Mouse (Mus musculus) stomach, embryonic 14.5 days (tissue): ENCODE data around the gene Bmf. TPM values are rescaled to one million over a fixed set of nuclear protein-coding genes. Genes with fewer than 3 reads are reported as not detected.

Experiments
- ATAC-seq: fragments of 200-750 bp; cut with Nextera tagmentation; 2 replicates; pipeline ENCODE4 v1.8.0; 2017; ENCODE audit warnings: low read depth, moderate TSS enrichment; ENCODE audit not compliant: insufficient number of reproducible peaks, insufficient read depth, low FRiP score
- H3K27ac ChIP-seq: fragments of 300-500 bp; sonication (generic); 2 replicates; pipeline ENCODE4 v1.5.1; 2014; ENCODE audit warnings: mild to moderate bottlenecking, low read length, moderate library complexity, mixed read lengths
- H3K27me3 ChIP-seq: fragments of 300-500 bp; sonication (generic); 2 replicates; pipeline ENCODE4 v1.6.1; 2014; ENCODE audit warnings: low read length, control low read depth, mixed read lengths; ENCODE audit not compliant: control insufficient read depth, insufficient read depth
- H3K36me3 ChIP-seq: fragments of 300-500 bp; sonication (generic); 2 replicates; pipeline ENCODE4 v1.6.1; 2014; ENCODE audit warnings: mild to moderate bottlenecking, control low read depth, low read length, moderate library complexity, mixed read lengths; ENCODE audit not compliant: control insufficient read depth, insufficient read depth
- H3K4me1 ChIP-seq: fragments of 300-500 bp; sonication (generic); 2 replicates; pipeline ENCODE4 v1.6.1; 2014; ENCODE audit warnings: low read length, control low read depth, mixed read lengths; ENCODE audit not compliant: control insufficient read depth, insufficient read depth
- H3K4me2 ChIP-seq: fragments of 300-500 bp; sonication (generic); replicated peaks from 2 replicates; pipeline ENCODE4 v1.6.1; 2014; ENCODE audit warnings: low read depth, low read length, control low read depth
- H3K4me3 ChIP-seq: fragments of 300-500 bp; sonication (generic); 2 replicates; pipeline ENCODE4 v1.5.1; 2014; ENCODE audit warnings: low read depth, low read length, control low read depth
- H3K9ac ChIP-seq: fragments of 300-500 bp; sonication (generic); replicated peaks from 2 replicates; pipeline ENCODE4 v1.6.1; 2014; ENCODE audit warnings: low read depth, mild to moderate bottlenecking, control low read depth, low read length, moderate library complexity, mixed read lengths
- H3K9me3 ChIP-seq: fragments of 300-500 bp; sonication (generic); 2 replicates; pipeline ENCODE4 v1.6.1; 2016; ENCODE audit warnings: low read depth, low read length, control low read depth; ENCODE audit not compliant: control insufficient read depth
- WGBS: fragments of 180-500 bp; shearing (Covaris S2); extraction: QIAGEN DNeasy Blood & Tissue Kit; methylation state at CpG from one replicate; pipeline ENCODE4 v1.1.7; 2014; 5-methylcytosine and 5-hydroxymethylcytosine counted together
- polyA plus RNA-seq: library from polyadenylated mRNA; unstranded; fragments of >200 nt; fragmentation: Nextera tagmentation; extraction: Ambion mirVana; gene quantifications from 2 replicates; pipeline ENCODE4 v1.2.1, GENCODE M21; 2014

The Bmf gene
- polyA plus RNA-seq, 1 experiment from 2014 or later: 7.7 TPM

DNA sequence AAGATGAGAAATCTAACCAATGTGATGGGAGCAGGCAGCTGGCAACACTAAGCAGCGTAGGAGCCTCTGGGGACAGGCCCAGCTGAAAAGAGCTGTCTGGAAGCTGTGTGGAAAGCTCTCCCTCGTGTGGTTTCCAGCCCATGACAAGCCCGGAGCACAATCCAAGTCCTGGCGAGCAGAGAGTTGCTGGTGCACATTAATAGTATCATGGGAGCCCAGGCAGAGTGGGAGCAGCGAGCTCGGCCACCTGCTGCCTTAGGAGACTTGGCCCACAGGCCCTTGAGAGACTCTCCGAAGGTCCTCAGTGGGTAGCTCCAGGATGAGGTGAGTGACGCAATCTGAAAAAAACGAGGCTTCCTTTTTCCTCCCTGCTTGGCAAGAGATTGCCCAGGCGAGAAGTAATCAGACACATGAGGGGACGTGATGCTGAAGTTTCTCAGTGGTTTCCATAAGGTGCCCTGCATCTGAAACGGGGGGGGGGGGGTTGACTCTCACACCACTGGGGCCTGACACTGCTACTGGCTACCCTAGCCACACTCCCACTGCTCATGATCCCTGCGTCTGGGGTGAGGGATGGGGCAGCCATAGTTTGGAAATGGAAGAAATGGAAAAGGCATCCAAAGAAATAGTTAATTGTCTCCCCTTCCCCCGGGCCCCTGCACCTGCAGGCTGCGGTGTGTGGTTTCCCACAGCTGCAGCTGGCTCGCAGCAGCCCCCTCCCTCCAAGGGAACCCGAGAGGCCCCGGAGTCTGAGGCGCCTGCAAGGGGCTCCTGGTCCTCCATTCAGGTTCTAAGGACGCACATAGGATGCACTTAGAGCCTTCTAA is 50.1 kb downstream of the Bmf start:
- Histone ChIP-seq H3K4me3 (no peak overlapping the region), H3K27ac (0 out of 2 replicates have a peak overlapping the region, but pooled peaks have one; percentile 21), H3K36me3 (no peaks in the 10 kb centered on the region), H3K4me2 (no peak overlapping the region), H3K9me3 (no peaks in the 10 kb centered on the region), H3K4me1 (peaks cover 12% of the 10 kb centered on the region), H3K27me3 (no peaks in the 10 kb centered on the region), H3K9ac (no peak overlapping the region)
- WGBS: 38% methylated on average over 19 of the region's 20 CpGs
- no peak for ATAC-seq

DNA sequence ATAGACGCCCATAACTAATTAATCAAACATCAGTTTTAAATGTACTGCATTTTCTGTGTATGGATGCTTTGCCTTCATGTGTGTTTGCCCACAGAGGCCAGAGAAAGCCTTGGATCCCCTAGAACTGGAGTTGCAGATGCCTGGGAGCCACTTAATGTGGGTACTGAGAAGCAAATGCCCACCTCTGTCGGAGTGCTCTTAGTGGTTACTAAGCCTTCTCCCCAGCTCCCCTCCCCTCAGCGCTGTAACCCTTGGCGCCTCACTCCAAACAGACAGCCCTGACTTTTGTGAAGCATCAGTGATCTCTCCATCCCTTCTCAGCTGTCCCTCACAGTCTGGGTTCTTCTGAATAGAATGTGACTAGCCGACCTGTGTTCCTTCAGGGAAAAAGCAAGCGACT is 51.0 kb downstream of the Bmf start:
- Histone ChIP-seq H3K4me3 (no peak overlapping the region), H3K36me3 (no peaks in the 10 kb centered on the region), H3K27me3 (no peaks in the 10 kb centered on the region), H3K9ac (no peak overlapping the region), H3K9me3 (no peaks in the 10 kb centered on the region), H3K27ac (no peak overlapping the region), H3K4me2 (no peak overlapping the region), H3K4me1 (peaks cover 12% of the 10 kb centered on the region)
- no peak for ATAC-seq
- 82% methylated on average over 6 of the region's 6 CpGs for WGBS

DNA sequence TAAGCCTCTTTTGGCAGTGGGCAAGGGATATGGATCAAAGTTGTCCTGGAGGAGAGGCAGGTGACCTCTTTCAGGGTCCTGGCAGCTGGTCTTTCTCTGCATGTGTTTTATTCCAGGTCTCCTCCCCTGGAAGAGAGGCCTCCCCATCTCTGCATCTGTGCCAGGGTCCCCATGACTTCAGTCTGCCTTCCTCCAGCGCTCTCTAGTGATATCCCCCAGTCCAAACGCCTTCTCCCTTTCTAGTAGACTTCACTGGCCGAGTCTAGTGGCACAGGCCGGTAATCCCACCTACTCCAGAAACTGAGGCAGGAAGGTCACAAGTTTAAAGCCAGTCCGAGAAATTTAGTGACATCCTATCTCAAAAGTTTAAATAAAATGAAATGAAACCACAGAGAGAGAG is 51.6 kb downstream of the Bmf start:
- Histone ChIP-seq H3K9ac (no peak overlapping the region), H3K4me2 (no peak overlapping the region), H3K4me1 (peaks cover 12% of the 10 kb centered on the region), H3K9me3 (no peaks in the 10 kb centered on the region), H3K36me3 (no peaks in the 10 kb centered on the region), H3K4me3 (no peak overlapping the region), H3K27me3 (no peaks in the 10 kb centered on the region), H3K27ac (no peak overlapping the region)
- ATAC-seq: no peak
- 78% methylated on average over 5 of the region's 5 CpGs for WGBS

DNA sequence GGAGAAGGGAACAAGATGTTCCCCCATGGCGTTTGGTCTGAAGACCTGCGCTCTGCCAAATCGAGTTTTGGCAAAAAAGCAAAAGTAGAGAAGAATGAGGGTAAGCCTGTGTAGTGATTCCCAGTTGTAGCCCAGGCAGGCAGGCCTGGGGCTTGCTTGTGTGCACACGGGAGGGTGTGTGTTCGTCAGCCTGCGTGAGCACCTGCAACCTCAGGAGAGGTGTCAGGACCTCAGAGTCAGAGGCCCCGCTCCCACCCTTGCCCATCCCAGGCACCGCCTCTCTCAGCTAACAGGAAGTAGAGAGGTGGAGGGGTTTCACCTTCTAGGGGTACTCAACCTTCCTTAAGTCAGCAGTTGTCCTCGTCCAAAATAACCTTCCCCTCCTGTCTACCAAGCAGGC is 54.5 kb downstream of the Bmf start:
- Histone ChIP-seq H3K4me1 (peaks cover 14% of the 10 kb centered on the region), H3K27me3 (no peaks in the 10 kb centered on the region), H3K4me3 (no peak overlapping the region), H3K27ac (no peak overlapping the region), H3K9ac (no peak overlapping the region), H3K9me3 (no peaks in the 10 kb centered on the region), H3K4me2 (no peak overlapping the region), H3K36me3 (no peaks in the 10 kb centered on the region)
- 62% methylated on average over 9 of the region's 9 CpGs for WGBS
- no peak for ATAC-seq

DNA sequence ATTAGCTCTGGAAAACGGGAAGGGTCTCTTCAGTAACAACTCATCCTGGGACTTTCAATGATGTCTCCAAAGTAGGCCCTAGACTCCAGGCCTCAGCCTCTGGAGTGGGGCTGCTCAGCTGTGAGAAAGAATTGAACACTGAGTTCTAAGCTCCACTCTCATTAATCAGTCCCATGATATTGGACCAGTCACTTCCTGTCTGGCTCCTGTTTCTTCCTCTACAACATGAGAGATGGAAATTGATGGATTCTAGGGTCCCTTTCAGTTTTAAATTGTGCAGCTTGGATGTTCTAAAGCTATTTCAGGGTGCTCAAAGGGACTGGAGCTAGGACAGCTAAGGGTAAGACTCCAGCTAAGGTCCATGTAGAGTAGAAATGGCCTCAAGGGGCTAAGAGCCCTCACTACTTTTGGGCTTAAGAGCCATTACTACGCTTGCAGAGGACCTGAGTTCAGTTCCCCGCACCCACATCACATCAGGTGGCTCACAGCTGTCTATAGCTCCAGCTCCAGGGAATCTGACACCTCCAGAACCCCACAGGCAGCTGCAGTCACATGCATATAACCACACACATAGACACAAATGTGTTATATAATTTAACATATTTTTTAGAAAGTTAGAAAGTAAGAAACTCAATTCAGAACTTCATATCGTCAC is 57.6 kb downstream of the Bmf start:
- 78% methylated on average over 4 of the region's 4 CpGs for WGBS
- no peaks in the 10 kb centered on the region for H3K36me3 ChIP-seq
- ATAC-seq: no peak
- H3K4me1 ChIP-seq: peaks cover 7% of the 10 kb centered on the region; the same call in 1 of the 2 replicates
- H3K27ac ChIP-seq: no peak overlapping the region
- no peaks in the 10 kb centered on the region for H3K9me3 ChIP-seq
- no peaks in the 10 kb centered on the region for H3K27me3 ChIP-seq
- H3K4me3 ChIP-seq: no peak overlapping the region
- H3K4me2 ChIP-seq: no peak overlapping the region
- H3K9ac ChIP-seq: no peak overlapping the region

DNA sequence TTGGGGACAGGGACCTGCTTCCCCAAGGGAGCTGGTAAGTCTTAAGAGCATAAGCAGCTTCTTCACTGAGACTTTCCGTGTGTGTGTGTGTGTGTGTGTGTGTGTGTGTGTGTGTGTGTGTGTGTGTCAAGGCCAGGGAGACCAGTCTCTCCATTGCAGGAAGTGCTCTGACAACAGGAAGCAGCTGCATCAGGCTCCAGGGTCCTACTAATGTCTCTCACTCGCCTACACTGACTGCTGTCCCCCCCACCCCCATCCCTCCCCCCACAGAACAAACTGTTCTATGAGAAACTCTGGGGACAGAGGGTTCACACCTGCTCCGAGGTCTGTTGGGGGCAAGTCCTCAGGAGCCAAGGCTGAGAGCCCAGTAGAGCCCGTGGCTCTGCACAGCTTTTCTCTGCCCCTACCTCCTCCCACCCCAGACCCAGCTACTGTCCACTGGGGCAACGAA is 58.2 kb downstream of the Bmf start:
- no peaks in the 10 kb centered on the region for H3K9me3 ChIP-seq
- WGBS: 31% methylated on average over 5 of the region's 5 CpGs
- no peak overlapping the region; the same call in 1 of the 2 replicates for H3K27ac ChIP-seq
- H3K4me3 ChIP-seq: no peak overlapping the region
- no peak overlapping the region for H3K4me2 ChIP-seq
- H3K36me3 ChIP-seq: no peaks in the 10 kb centered on the region
- no peaks in the 10 kb centered on the region for H3K27me3 ChIP-seq
- H3K4me1 ChIP-seq: peaks cover 7% of the 10 kb centered on the region; the same call in 1 of the 2 replicates
- H3K9ac ChIP-seq: no peak overlapping the region
- no peak for ATAC-seq

DNA sequence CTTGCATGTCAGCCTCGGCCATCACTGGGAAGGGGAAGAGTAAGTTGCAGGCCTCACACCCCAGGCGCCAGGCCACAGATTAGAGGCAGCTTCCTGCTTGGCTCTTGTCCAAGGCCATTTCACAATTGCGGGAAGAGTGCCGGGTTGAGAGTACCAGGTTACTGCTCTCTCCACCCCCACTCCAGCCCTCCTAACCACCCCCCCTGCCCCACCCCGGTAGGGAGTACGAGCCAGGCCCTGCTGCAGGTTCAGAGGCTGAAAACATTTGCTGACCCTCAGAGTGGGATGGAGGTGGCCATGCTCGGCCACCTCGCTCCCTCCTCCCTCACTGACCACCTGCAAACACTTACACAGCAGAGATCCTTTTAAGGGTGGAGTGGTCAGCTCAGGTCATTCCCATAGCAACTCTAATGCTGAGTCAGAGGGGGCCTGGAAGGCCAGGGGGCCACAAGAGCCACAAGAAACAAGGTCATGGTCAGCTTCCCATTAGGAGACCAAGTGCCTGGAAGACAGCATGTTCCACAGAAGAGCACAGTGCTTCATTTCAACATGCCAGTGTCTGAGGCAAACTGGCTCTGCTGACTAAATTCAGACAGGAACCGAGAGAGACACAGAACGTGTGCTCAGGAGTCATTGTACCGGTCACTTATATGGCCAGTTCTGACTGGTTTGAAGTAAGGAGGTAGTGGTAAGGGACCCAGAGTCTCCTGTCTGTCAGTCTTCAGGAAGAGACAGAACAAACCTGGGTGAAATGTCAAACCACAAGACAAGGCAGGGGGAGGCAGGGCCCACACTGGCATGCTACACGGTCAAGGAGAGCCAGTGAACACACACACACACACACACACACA is 59.0 kb downstream of the Bmf start:
- Histone ChIP-seq H3K9me3 (no peaks in the 10 kb centered on the region), H3K4me1 (peaks cover 7% of the 10 kb centered on the region; the same call in 1 of the 2 replicates), H3K36me3 (no peaks in the 10 kb centered on the region), H3K9ac (no peak overlapping the region), H3K4me3 (no peak overlapping the region), H3K27ac (peak overlapping the region; percentile 53; the same call in 1 of the 2 replicates), H3K4me2 (no peak overlapping the region), H3K27me3 (no peaks in the 10 kb centered on the region)
- ATAC-seq: peak; percentile 39; the same call in 1 of the 2 replicates
- WGBS: 29% methylated on average over 12 of the region's 12 CpGs

DNA sequence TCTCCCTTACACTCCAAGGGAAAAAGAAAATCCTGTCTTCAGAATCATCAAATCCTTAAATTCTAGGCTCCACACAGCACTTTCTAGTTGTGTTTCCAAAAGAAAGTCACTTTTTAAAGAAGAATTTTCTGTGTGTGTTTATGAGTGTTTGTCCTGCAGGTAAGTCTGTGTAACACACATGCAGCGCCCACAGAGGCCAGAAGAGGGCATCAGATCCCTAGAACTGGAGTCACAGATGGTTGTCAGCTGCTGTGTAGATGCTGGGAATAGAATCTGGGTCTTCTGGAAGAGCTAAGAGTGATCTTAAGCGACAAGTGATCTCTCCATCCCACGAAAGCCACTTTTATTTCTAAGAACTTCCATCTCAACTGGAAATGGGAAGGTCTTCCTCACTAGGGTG is 61.7 kb downstream of the Bmf start:
- H3K4me1 ChIP-seq: peaks cover 7% of the 10 kb centered on the region; the same call in 1 of the 2 replicates
- no peak for ATAC-seq
- H3K36me3 ChIP-seq: no peaks in the 10 kb centered on the region
- H3K9me3 ChIP-seq: no peaks in the 10 kb centered on the region
- no peak overlapping the region for H3K9ac ChIP-seq
- H3K27me3 ChIP-seq: no peaks in the 10 kb centered on the region
- no peak overlapping the region for H3K4me3 ChIP-seq
- WGBS: 75% methylated on average over 3 of the region's 3 CpGs
- no peak overlapping the region for H3K27ac ChIP-seq
- no peak overlapping the region for H3K4me2 ChIP-seq
